Mouse (Mus musculus) C2C12 (cell line): ENCODE data around the gene Slc35d1. TPM values are rescaled to one million over a fixed set of nuclear protein-coding genes. Genes with fewer than 3 reads are reported as not detected.

Experiments
- H3K27me3 ChIP-seq: one replicate; pipeline ENCODE4 v1.6.1; 2011; ENCODE audit not compliant: control insufficient read depth, insufficient read depth, insufficient read length
- H3K36me3 ChIP-seq: one replicate; pipeline ENCODE4 v1.6.1; 2011; ENCODE audit not compliant: control insufficient read depth, insufficient read depth
- H3K4me3 ChIP-seq: one replicate; pipeline ENCODE4 v1.5.1; 2011; ENCODE audit warnings: mild to moderate bottlenecking, control low read depth; ENCODE audit not compliant: poor library complexity, insufficient read depth, severe bottlenecking
- H3K79me2 ChIP-seq: one replicate; pipeline ENCODE4 v1.6.1; 2011; ENCODE audit not compliant: control insufficient read depth, insufficient read depth
- H3K79me3 ChIP-seq: one replicate; pipeline ENCODE4 v1.6.1; 2011; ENCODE audit warnings: low read depth, control low read depth
- H3ac ChIP-seq: one replicate; pipeline ENCODE3; 2011; ENCODE audit warnings: low read depth; ENCODE audit not compliant: control insufficient read depth, insufficient read length
- CEBPB ChIP-seq: IDR thresholded peaks from one replicate; pipeline ENCODE4 v1.6.1; 2011; ENCODE audit warnings: low read depth, mild to moderate bottlenecking, control low read depth, moderate library complexity
- CTCF ChIP-seq: IDR thresholded peaks from one replicate; pipeline ENCODE4 v1.5.1; 2011; ENCODE audit not compliant: control insufficient read depth, insufficient read depth, insufficient read length
- FOSL1 ChIP-seq: IDR thresholded peaks from one replicate; pipeline ENCODE4 v1.8.0; 2011; ENCODE audit warnings: mild to moderate bottlenecking, low read length; ENCODE audit not compliant: poor library complexity, insufficient read depth, severe bottlenecking
- MAX ChIP-seq: IDR thresholded peaks from one replicate; pipeline ENCODE4 v1.6.1; 2011; ENCODE audit warnings: mild to moderate bottlenecking, control low read depth
- MYOD1 ChIP-seq: IDR thresholded peaks from one replicate; pipeline ENCODE4 v1.6.1; 2011; ENCODE audit warnings: low read depth; ENCODE audit not compliant: control insufficient read depth, insufficient read length
- MYOG ChIP-seq: IDR thresholded peaks from one replicate; pipeline ENCODE4 v1.6.1; 2011; ENCODE audit not compliant: control insufficient read depth, insufficient read length; ENCODE audit errors: extremely low read depth
- USF1 ChIP-seq: IDR thresholded peaks from one replicate; pipeline ENCODE4 v1.6.1; 2011; ENCODE audit warnings: low read depth, mild to moderate bottlenecking, control low read depth, moderate library complexity
- polyA plus RNA-seq: library from polyadenylated mRNA; unstranded; fragments of >200 nt; fragmentation: generic; extraction: Trizol; gene quantifications from one replicate; pipeline ENCODE4 v1.2.1, GENCODE M21; 2012; ENCODE audit warnings: missing spikeins

Slc35d1 gene
- polyA plus RNA-seq, 1 experiment: 4.8 TPM

DNA sequence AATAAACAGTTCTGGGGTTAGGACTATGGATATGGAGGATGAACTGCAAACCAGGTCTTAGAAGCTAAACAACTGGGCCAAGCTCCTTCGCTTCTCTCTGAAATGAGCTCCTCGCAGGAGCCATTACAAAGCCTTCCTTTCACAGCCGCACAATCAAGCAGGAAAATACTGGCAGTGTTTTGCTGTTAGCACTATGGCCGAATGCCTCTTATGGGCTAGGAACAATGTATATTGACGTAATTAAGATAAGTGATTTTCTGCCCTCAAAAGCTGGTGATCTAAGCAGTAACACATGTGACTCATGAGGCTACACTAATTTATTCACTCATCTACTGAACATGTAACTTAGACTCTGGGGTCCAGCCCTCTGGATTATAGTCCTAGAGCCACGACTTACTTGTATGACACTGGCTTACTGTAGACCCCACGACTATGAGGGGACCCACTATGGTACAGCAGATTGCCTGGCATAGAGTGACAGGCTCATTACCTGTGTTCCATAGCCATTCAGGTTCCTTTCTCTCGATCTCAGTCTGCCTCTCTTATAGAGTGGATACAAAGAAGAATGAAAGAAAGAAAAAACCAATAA is 34.6 kb downstream of the Slc35d1 start:
- no peak for TF ChIP-seq CTCF
- TF ChIP-seq FOSL1: no peak
- TF ChIP-seq MYOG: no peak
- no peak for TF ChIP-seq CEBPB
- no peak for TF ChIP-seq MAX
- TF ChIP-seq MYOD1: no peak
- TF ChIP-seq USF1: no peak
- Histone ChIP-seq H3K79me3 (no peaks in the 10 kb centered on the region), H3K36me3 (peaks cover 32% of the 10 kb centered on the region), H3ac (no peak overlapping the region), H3K27me3 (no peaks in the 10 kb centered on the region), H3K79me2 (no peaks in the 10 kb centered on the region), H3K4me3 (no peak overlapping the region)

DNA sequence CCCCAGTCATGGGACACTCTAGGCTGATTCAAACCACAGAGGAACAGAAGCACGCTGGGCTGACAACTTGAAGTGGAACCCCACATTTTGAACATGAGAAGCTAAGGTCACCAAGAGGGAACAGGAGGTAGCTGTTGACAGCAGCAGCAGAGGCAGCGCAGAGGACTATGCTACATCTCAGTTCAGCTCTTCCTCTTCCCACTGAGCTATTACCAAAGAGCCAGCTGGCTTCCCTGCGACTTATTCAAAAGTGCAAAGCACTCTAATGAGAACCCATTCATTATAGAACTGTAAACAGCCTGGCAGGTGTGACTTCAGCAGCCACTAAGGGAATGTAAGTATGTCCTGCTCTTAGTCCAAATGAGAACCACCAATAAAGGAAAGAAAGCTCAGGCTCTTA is 35.4 kb downstream of the Slc35d1 start:
- TF ChIP-seq MAX (no peak), MYOG (no peak), MYOD1 (no peak), FOSL1 (no peak), USF1 (no peak), CTCF (no peak), CEBPB (no peak)
- Histone ChIP-seq H3K79me3 (no peaks in the 10 kb centered on the region), H3K4me3 (no peak overlapping the region), H3K27me3 (no peaks in the 10 kb centered on the region), H3ac (no peak overlapping the region), H3K36me3 (peaks cover 30% of the 10 kb centered on the region), H3K79me2 (no peaks in the 10 kb centered on the region)

DNA sequence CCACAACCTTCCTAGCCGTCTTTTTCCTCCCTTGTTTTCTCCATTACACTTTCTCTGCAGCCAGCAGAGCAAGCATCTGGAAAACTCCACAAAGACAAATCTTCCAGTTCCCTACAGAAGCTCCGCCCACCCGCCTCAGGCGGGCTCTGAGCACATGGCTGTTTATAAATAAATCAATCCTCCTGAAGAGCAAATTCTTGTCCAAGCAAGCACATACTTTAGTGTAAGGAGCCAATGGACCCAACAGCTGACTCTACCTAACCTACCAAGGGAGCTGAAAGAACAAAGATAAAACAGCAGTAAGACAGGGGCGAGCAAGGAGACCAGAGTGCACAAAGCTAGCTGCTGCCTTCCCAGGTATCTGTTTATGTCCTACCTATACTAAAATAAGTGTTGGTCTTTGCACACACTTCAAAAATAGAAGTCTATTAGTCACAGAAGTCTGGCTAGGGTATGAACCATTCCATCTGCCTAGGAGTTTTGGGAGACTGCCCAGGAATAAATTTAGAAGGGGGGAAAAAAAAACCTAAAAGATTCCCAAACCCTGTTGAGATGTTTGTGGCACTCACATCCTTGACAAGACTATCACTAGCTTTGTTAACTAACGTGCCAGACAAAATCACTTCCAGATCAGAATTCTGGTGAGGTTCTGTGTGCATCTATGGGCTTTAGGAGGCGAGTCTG is 36.2 kb downstream of the Slc35d1 start:
- no peak overlapping the region for H3K4me3 ChIP-seq
- TF ChIP-seq CEBPB (no peak), FOSL1 (no peak), MYOG (no peak)

DNA sequence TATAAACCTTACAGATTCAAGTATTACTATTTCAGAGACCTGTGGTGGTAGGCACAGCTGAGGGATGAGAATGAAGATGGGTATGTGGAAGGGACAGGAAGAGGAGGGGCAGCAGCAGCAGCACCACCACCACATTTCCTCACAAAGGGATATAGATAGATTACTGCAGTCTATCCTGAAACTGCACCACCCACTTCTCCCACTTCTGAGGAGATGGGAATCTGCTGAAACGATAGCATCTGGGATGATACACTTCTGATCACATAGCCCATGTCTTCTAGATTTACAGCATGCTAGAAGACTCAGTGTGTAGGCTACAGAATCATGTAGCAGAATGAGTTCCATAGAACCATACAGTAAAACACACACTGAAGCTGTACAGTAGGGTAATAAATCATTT is 37.3 kb downstream of the Slc35d1 start:
- Histone ChIP-seq H3ac (no peak overlapping the region), H3K79me3 (no peaks in the 10 kb centered on the region), H3K36me3 (peaks cover 13% of the 10 kb centered on the region), H3K27me3 (no peaks in the 10 kb centered on the region), H3K4me3 (no peak overlapping the region), H3K79me2 (no peaks in the 10 kb centered on the region)
- no peak for TF ChIP-seq MAX
- no peak for TF ChIP-seq CTCF

More for the DNA sequence above, 36.2 kb downstream of the Slc35d1 start:
- Histone ChIP-seq H3K79me2 (no peaks in the 10 kb centered on the region), H3K36me3 (peaks cover 22% of the 10 kb centered on the region), H3K27me3 (no peaks in the 10 kb centered on the region), H3ac (no peak overlapping the region), H3K79me3 (no peaks in the 10 kb centered on the region)

DNA sequence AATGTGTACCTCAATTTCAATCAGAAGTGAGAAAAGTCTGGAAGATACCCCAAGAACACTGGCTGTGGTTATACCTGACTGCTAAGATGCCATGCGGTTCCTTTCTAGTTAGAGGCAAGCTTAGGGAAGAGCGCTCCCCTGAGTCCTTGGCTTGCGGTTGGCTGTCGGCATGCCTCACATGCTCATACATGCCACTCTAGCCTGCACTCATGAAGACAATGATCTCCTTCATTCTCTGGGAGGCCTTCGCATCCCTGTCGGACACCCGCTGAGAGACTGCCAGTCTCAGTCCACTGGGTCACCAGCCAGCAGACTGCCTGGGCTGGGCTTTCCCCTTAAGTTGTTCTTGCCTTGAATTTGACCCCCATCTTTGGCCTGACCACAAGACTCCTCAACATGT is 41.0 kb downstream of the Slc35d1 start:
- Histone ChIP-seq H3K79me3 (no peaks in the 10 kb centered on the region), H3K36me3 (peaks cover 9% of the 10 kb centered on the region), H3K4me3 (no peak overlapping the region), H3K27me3 (no peaks in the 10 kb centered on the region), H3K79me2 (no peaks in the 10 kb centered on the region), H3ac (no peak overlapping the region)
- TF ChIP-seq CEBPB (no peak), MYOD1 (no peak), MAX (no peak), CTCF (no peak), FOSL1 (no peak)

DNA sequence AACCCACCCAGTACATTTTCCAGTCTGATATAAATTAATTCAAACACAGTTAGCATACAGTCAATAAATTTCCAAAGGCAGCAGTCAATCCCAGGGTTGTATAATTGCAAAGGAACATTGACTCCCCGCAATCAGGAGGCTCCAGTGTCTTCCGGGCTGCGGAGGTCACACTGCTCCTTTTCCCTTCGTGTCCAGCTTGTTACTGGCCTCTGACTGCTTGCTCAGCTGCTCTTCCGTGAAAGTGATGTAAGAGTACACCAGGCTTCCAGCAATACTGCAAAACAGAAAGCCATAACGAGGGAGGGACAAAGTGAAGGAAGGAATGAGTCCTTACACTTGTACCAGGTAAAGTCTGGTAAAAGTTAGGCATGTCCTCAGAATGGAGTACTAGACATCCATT is 41.5 kb downstream of the Slc35d1 start:
- Histone ChIP-seq H3K79me3 (no peaks in the 10 kb centered on the region), H3ac (no peak overlapping the region), H3K36me3 (peaks cover 9% of the 10 kb centered on the region), H3K79me2 (no peaks in the 10 kb centered on the region), H3K4me3 (no peak overlapping the region), H3K27me3 (no peaks in the 10 kb centered on the region)
- TF ChIP-seq MYOG (no peak), MYOD1 (no peak)
